Mouse (Mus musculus) neutrophil, adult 5-6 weeks (primary cell): ENCODE data around the gene Rexo5. TPM values are rescaled to one million over a fixed set of nuclear protein-coding genes. Genes with fewer than 3 reads are reported as not detected.
A peak's percentile ranks its signal among the peaks of the same experiment; 100 is the strongest.

ENCODE experiments used
- ATAC-seq: fragments of 151-379, 151-347 bp; 2 replicates; pipeline ENCODE4 v1.8.0; 2017; ENCODE audit warnings: mild to moderate bottlenecking, moderate TSS enrichment; ENCODE audit not compliant: insufficient number of reproducible peaks, poor library complexity, low FRiP score, severe bottlenecking; ENCODE audit errors: extremely low read depth
- total RNA-seq: library from RNA; stranded (forward); fragments of 200-1000 nt; gene quantifications from 2 replicates; pipeline ENCODE4 v1.2.3, GENCODE M21; 2017

Gene Rexo5
- total RNA-seq, 1 experiment from 2014 or later: 15.4 TPM

GRCm38 (mm10) chr7:119835996-119836777, 42.4 kb downstream of the Rexo5 start:
- ATAC-seq: 0 out of 2 replicates have a peak, but pooled peaks have one; percentile 23

- no peak for ATAC-seq
These were observed 48.1 kb downstream of the Rexo5 start for GRCm38 (mm10) chr7:119841820-119842449.

- ATAC-seq: no peak
These were observed 51.7 kb downstream of the Rexo5 start for GRCm38 (mm10) chr7:119845541-119845940.

- ATAC-seq: no peak
These were observed 53.6 kb downstream of the Rexo5 start for GRCm38 (mm10) chr7:119847396-119847795.

GRCm38 (mm10) chr7:119849096-119849495, 55.3 kb downstream of the Rexo5 start:
- ATAC-seq: 0 out of 2 replicates have a peak, but pooled peaks have one; percentile 36

GRCm38 (mm10) chr7:119850737-119851136, 56.9 kb downstream of the Rexo5 start:
- ATAC-seq: no peak

- ATAC-seq: no peak
These were observed 58.7 kb downstream of the Rexo5 start for GRCm38 (mm10) chr7:119852494-119852893.

GRCm38 (mm10) chr7:119853186-119853585, 59.4 kb downstream of the Rexo5 start:
- ATAC-seq: no peak

GRCm38 (mm10) chr7:119854362-119854761, 60.6 kb downstream of the Rexo5 start:
- ATAC-seq: no peak

- no peak for ATAC-seq
These were observed 61.2 kb downstream of the Rexo5 start for GRCm38 (mm10) chr7:119855031-119855430.

- no peak for ATAC-seq
These were observed 65.7 kb downstream of the Rexo5 start for GRCm38 (mm10) chr7:119859476-119859875.

GRCm38 (mm10) chr7:119860116-119860515, 66.3 kb downstream of the Rexo5 start:
- no peak for ATAC-seq

GRCm38 (mm10) chr7:119860554-119860953, 66.7 kb downstream of the Rexo5 start:
- ATAC-seq: no peak

- ATAC-seq: no peak
These were observed 67.1 kb downstream of the Rexo5 start for GRCm38 (mm10) chr7:119860971-119861334.

- peak; percentile 56 for ATAC-seq
These were observed 67.7 kb downstream of the Rexo5 start for GRCm38 (mm10) chr7:119861335-119862091.

- no peak for ATAC-seq
These were observed 68.4 kb downstream of the Rexo5 start for GRCm38 (mm10) chr7:119862167-119862566.

GRCm38 (mm10) chr7:119864500-119864899, 70.7 kb downstream of the Rexo5 start:
- no peak for ATAC-seq

- no peak for ATAC-seq
These were observed 72.3 kb downstream of the Rexo5 start for GRCm38 (mm10) chr7:119866136-119866535.

GRCm38 (mm10) chr7:119872204-119872603, 78.4 kb downstream of the Rexo5 start:
- no peak for ATAC-seq

- no peak for ATAC-seq
These were observed 79.2 kb downstream of the Rexo5 start for GRCm38 (mm10) chr7:119873050-119873449.
